Mouse (Mus musculus) ES-E14 (cell line): Measurements from ENCODE around the gene Rnf145. TPM values are rescaled to one million over a fixed set of nuclear protein-coding genes. Genes with fewer than 3 reads are reported as not detected.
A peak's percentile ranks its signal among the peaks of the same experiment; 100 is the strongest.

Experiments
- DNase-seq: peaks from one replicate; pipeline ENCODE4 v3.0.0-alpha.2; 2013; ENCODE audit warnings: low read depth, low spot score
- H3K27ac ChIP-seq: 2 replicates; pipeline ENCODE4 v1.5.1; 2012; ENCODE audit warnings: low read depth, mild to moderate bottlenecking, low read length, moderate library complexity, mixed read lengths; ENCODE audit not compliant: poor library complexity, insufficient read depth, severe bottlenecking
- H3K36me3 ChIP-seq: 2 replicates; pipeline ENCODE4 v1.6.1; 2012; ENCODE audit warnings: mild to moderate bottlenecking, low read length, moderate library complexity, mixed read lengths; ENCODE audit not compliant: control insufficient read depth, poor library complexity, insufficient read depth, severe bottlenecking
- H3K4me1 ChIP-seq, 2 experiments: fragments of 150-350 bp in 1 of 2; sonication (generic) in 1 of 2; 2 replicates each; pipeline ENCODE4 v1.6.1; 2012; ENCODE audit warnings: low read length in 2 of 2, mild to moderate bottlenecking in 1 of 2, mixed read lengths in 1 of 2; ENCODE audit not compliant: control insufficient read depth in 2 of 2, insufficient read depth in 2 of 2, poor library complexity in 1 of 2
- H3K4me3 ChIP-seq, 2 experiments: fragments of 150-350 bp in 1 of 2; sonication (generic) in 1 of 2; 2 replicates each; pipeline ENCODE4 v1.5.1; 2012; ENCODE audit warnings: low read length in 2 of 2, low read depth in 1 of 2, mild to moderate bottlenecking in 1 of 2, mixed read lengths in 1 of 2; ENCODE audit not compliant: insufficient read depth in 1 of 2, poor library complexity in 1 of 2, severe bottlenecking in 1 of 2
- H3K9ac ChIP-seq: 2 replicates; pipeline ENCODE4 v1.6.1; 2012; ENCODE audit warnings: low read depth, mild to moderate bottlenecking, low read length, mixed read lengths; ENCODE audit not compliant: poor library complexity, insufficient read depth, severe bottlenecking
- H3K9me3 ChIP-seq: fragments of 150-350 bp; sonication (generic); 2 replicates; pipeline ENCODE4 v1.6.1; 2012; ENCODE audit warnings: low read depth, mild to moderate bottlenecking, low read length; ENCODE audit not compliant: control insufficient read depth, insufficient read depth
- CHD2 ChIP-seq: IDR thresholded peaks from 2 replicates; pipeline ENCODE4 v1.6.1; 2014; ENCODE audit warnings: mild to moderate bottlenecking, low read depth, low read length, inconsistent platforms
- HCFC1 ChIP-seq: IDR thresholded peaks from 2 replicates; pipeline ENCODE4 v1.6.1; 2012; ENCODE audit warnings: low read length, inconsistent platforms, borderline replicate concordance; ENCODE audit not compliant: insufficient read depth
- MAFK ChIP-seq: IDR thresholded peaks from 2 replicates; pipeline ENCODE4 v1.6.1; 2014; ENCODE audit warnings: mild to moderate bottlenecking, low read depth, low read length, inconsistent platforms; ENCODE audit not compliant: insufficient read depth
- ZC3H11A ChIP-seq: IDR thresholded peaks from 2 replicates; pipeline ENCODE4 v1.6.1; 2012; ENCODE audit warnings: low read depth, mild to moderate bottlenecking, inconsistent platforms, low read length, borderline replicate concordance
- ZNF384 ChIP-seq: IDR thresholded peaks from 2 replicates; pipeline ENCODE4 v1.6.1; 2012; ENCODE audit warnings: low read depth, low read length, inconsistent platforms
- in situ Hi-C, 2 experiments: fragments of 600-800 bp; cut with MboI; formaldehyde crosslinking; loops; one replicate each; pipeline ENCODE4 v1.15.1; 2025; ENCODE audit warnings: low sequenced_read_pairs in 2 of 2, inconsistent platforms in 1 of 2; ENCODE audit not compliant: unreplicated experiment in 2 of 2
- total RNA-seq: library from RNA; depleted of rRNA; stranded (reverse); fragments of 300-350 nt; gene quantifications from 2 replicates; pipeline ENCODE4 v1.2.3, GENCODE M21; 2012

The Rnf145 gene
- total RNA-seq, 1 experiment: 94.4 TPM

- H3K36me3 ChIP-seq: peaks cover 17% of the 10 kb centered on the region
- in situ Hi-C loops: no loop called here
- no peaks in the 10 kb centered on the region for H3K9me3 ChIP-seq
- H3K9ac ChIP-seq: no peak overlapping the region
- peaks cover 2 to 3% of the 10 kb centered on the region in 2 experiments; a peak in 1 of 4 replicates for H3K4me1 ChIP-seq
- no peak overlapping the region for H3K27ac ChIP-seq
- TF ChIP-seq HCFC1 (no peak), MAFK (no peak)
- H3K4me3 ChIP-seq: no peak overlapping the region
- peak; percentile 50 for DNase-seq
These were observed 7.0 kb downstream of the Rnf145 start for GRCm38 (mm10) chr11:44525765-44526164.

GRCm38 (mm10) chr11:44526654-44527263, 8.0 kb downstream of the Rnf145 start:
- TF ChIP-seq ZC3H11A: no peak
- no peak for TF ChIP-seq MAFK
- TF ChIP-seq ZNF384: no peak
- no peak for TF ChIP-seq CHD2
- TF ChIP-seq HCFC1: no peak
- in situ Hi-C loops: no loop called here
- Histone ChIP-seq H3K4me1 (peaks cover 2 to 3% of the 10 kb centered on the region in 2 experiments; a peak in 1 of 4 replicates), H3K4me3 (no peak overlapping the region), H3K9me3 (no peaks in the 10 kb centered on the region), H3K27ac (no peak overlapping the region), H3K36me3 (peaks cover 22% of the 10 kb centered on the region), H3K9ac (no peak overlapping the region)
- DNase-seq: no peak

GRCm38 (mm10) chr11:44528560-44529199, 9.9 kb downstream of the Rnf145 start:
- Histone ChIP-seq H3K27ac (no peak overlapping the region), H3K9me3 (no peaks in the 10 kb centered on the region), H3K36me3 (peaks cover 30% of the 10 kb centered on the region), H3K4me1 (peaks cover 2 to 3% of the 10 kb centered on the region in 2 experiments; a peak in 1 of 4 replicates), H3K4me3 (no peak overlapping the region), H3K9ac (no peak overlapping the region)
- DNase-seq: no peak
- TF ChIP-seq ZC3H11A (no peak), MAFK (no peak), HCFC1 (no peak), CHD2 (no peak), ZNF384 (no peak)
- in situ Hi-C loops: no loop called here

- peaks cover 2 to 3% of the 10 kb centered on the region in 2 experiments; a peak in 1 of 4 replicates for H3K4me1 ChIP-seq
- in situ Hi-C loops: no loop called here
- DNase-seq: no peak
- H3K9me3 ChIP-seq: no peaks in the 10 kb centered on the region
- H3K9ac ChIP-seq: no peak overlapping the region
- H3K4me3 ChIP-seq: no peak overlapping the region
- H3K36me3 ChIP-seq: peaks cover 30% of the 10 kb centered on the region
- no peak for TF ChIP-seq CHD2
- no peak for TF ChIP-seq MAFK
- H3K27ac ChIP-seq: no peak overlapping the region
These were observed 10.4 kb downstream of the Rnf145 start for GRCm38 (mm10) chr11:44529200-44529599.
